Comparison of ENCODE assay signal across 7 mouse cellular contexts in genomic region chr4:107923145-107923802, GRCm38 (mm10). TPM values are rescaled to one million over a fixed set of nuclear protein-coding genes. Genes with fewer than 3 reads are reported as not detected.
A peak's percentile ranks its signal among the peaks of the same experiment; 100 is the strongest.
DNase-seq lines count a peak whose midpoint lies in the region; ATAC-seq lines count a peak whose summit lies in the region.

Gene Cpt2 (minus strand): TSS chr4:107923610.

- H3K9me3 ChIP-seq in intestine, embryonic 16.5 days (ENCODE audit: control insufficient read depth, low read length), result no peaks in the 10 kb centered on the region
- H3K9me3 ChIP-seq in midbrain, embryonic 11.5 days (ENCODE audit: control insufficient read depth, low read length), result no peaks in the 10 kb centered on the region

- peaks cover 22% of the 10 kb centered on the region for H3K4me1 ChIP-seq in intestine, embryonic 16.5 days (ENCODE audit: control insufficient read depth, insufficient read depth, low read length)
- peaks cover 13% of the 10 kb centered on the region for H3K4me1 ChIP-seq in midbrain, embryonic 11.5 days (ENCODE audit: control insufficient read depth, insufficient read depth, low read length)

- no peaks in the 10 kb centered on the region for H3K27me3 ChIP-seq in intestine, embryonic 16.5 days (replicated peaks; ENCODE audit: control insufficient read depth, insufficient read depth, low read length)
- no peaks in the 10 kb centered on the region for H3K27me3 ChIP-seq in midbrain, embryonic 11.5 days (ENCODE audit: control insufficient read depth, insufficient read depth, low read length)

- H3K36me3 ChIP-seq in intestine, embryonic 16.5 days (ENCODE audit: control insufficient read depth, insufficient read depth, low read length), result no peaks in the 10 kb centered on the region
- H3K36me3 ChIP-seq in midbrain, embryonic 11.5 days (ENCODE audit: control insufficient read depth, insufficient read depth, low read length), result no peaks in the 10 kb centered on the region

- H3K4me3 ChIP-seq in intestine, embryonic 16.5 days (ENCODE audit: low read length), result peak within 1 kb of the TSS; percentile 88
- H3K4me3 ChIP-seq in midbrain, embryonic 11.5 days (ENCODE audit: low read depth, low read length), result peak within 1 kb of the TSS; percentile 74

- peak within 1 kb of the TSS; percentile 73 for H3K4me2 ChIP-seq in intestine, embryonic 16.5 days (ENCODE audit: low read depth, low read length)
- H3K4me2 ChIP-seq in midbrain, embryonic 11.5 days, result peak within 1 kb of the TSS; percentile 88

- intact Hi-C loops in left cerebral cortex, postnatal 36 days (cut with DNase I), result no loop called here

- H3K27ac ChIP-seq in intestine, embryonic 16.5 days (ENCODE audit: low read length), result peak within 1 kb of the TSS; percentile 93
- peak within 1 kb of the TSS; percentile 25; the same call in 1 of the 2 replicates for H3K27ac ChIP-seq in midbrain, embryonic 11.5 days (ENCODE audit: low read depth, low read length)

- peak within 1 kb of the TSS; percentile 97 for H3K9ac ChIP-seq in intestine, embryonic 16.5 days (ENCODE audit: low read depth, low read length)
- peak within 1 kb of the TSS; percentile 88 for H3K9ac ChIP-seq in midbrain, embryonic 11.5 days (ENCODE audit: low read length)

- under 1% methylated on average over 38 of the region's 38 CpGs for WGBS in intestine, embryonic 16.5 days
- 2% methylated on average over 38 of the region's 38 CpGs for WGBS in midbrain, embryonic 11.5 days

- peak; percentile 92 to 95 for DNase-seq in adrenal gland, adult 18-20 months (ENCODE audit: low spot score in 2 of 2)
- peak; percentile 90 for DNase-seq in embryo, embryonic 11.5 days (ENCODE audit: low read depth, low spot score)
- DNase-seq in gastrocnemius, postnatal 4 days (ENCODE audit: low spot score in 2 of 2), result peak; percentile 88 to 95
- DNase-seq in left cerebral cortex, postnatal 36 days (ENCODE audit: low spot score in 2 of 2), result peak; percentile 66 to 70
- peak; percentile 100 for DNase-seq in midbrain, embryonic 11.5 days (ENCODE audit: low spot score, missing footprints)
- DNase-seq in skeletal muscle tissue, adult 2 months (ENCODE audit: low read depth, low spot score), result peak; percentile 97

- peak; percentile 90 for ATAC-seq in intestine, embryonic 16.5 days
- ATAC-seq in midbrain, embryonic 11.5 days (ENCODE audit: low FRiP score), result peak; percentile 98

RNA-seq across cellular contexts. Expression of gene Cpt2, which starts in this region (rescaled TPM):
- total RNA-seq in adrenal gland, adult 18-20 months (2021), result 100 to 1,000 TPM; 167 to 236 TPM
- 10 to 100 TPM; 47.3 to 51.2 TPM for total RNA-seq in gastrocnemius, postnatal 4 days (2021)
- polyA plus RNA-seq in intestine, embryonic 16.5 days (2015; fragmentation: Nextera tagmentation; extraction: Ambion mirVana), result 142 and 155 TPM in 2 replicates
- 1 to 10 TPM; 6.5 to 6.7 TPM for total RNA-seq in left cerebral cortex, postnatal 36 days (2021)
- 34.2 and 35.5 TPM in 2 replicates for polyA plus RNA-seq in midbrain, embryonic 11.5 days (2014; fragmentation: Nextera tagmentation; extraction: Ambion mirVana)

Comparison
In these comparisons a context has a peak if more than half of its experiments do, and no peak if none do; other contexts are left out.
1. Peak in every context shown above with its lines: DNase-seq, ATAC-seq, H3K4me3 ChIP-seq and H3K27ac ChIP-seq.
2. RNA of gene Cpt2 (total RNA-seq): 167 to 236 TPM in adrenal gland, adult 18-20 months and 47.3 to 51.2 TPM in gastrocnemius, postnatal 4 days; 6.5 to 6.7 TPM in left cerebral cortex, postnatal 36 days; every median in the first group is over 4 times any median in the second.